Mouse (Mus musculus) 3134 (cell line): ENCODE data around the gene Gast.
A peak's percentile ranks its signal among the peaks of the same experiment; 100 is the strongest.
"Not testable (repeated sequence)": the region's sequence is repeated elsewhere in the genome, so short reads cannot be mapped to it uniquely, and the experiment has no call there.

Experiments used
- DNase-seq: peaks from one replicate; pipeline ENCODE4 v3.0.0-alpha.2; 2011; ENCODE audit warnings: low spot score; ENCODE audit not compliant: insufficient read length; ENCODE audit errors: extremely low read depth

The Gast gene

DNA sequence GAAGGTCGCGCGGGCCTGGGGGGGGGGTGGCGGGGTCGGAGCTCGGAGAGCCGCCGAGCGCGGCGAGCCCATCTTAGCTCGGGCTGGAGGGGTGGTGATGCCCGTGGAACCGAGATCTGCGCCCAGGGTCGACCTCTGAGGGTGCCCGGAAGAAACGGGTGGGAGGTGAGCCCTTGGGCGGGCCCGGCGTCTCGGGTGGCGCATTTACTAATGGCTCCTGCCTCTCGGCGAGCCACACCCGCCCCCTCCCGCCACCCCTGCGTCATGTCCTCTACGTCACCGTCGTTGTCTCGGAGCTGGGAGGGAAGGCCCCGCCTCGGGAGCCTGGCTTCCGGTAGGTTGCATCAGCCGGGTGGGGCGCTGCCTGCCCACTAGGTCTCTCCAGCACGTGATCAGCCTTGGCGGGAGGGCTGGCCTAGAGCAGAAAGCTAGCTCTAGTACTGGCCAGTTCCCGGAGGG, 14.0 kb upstream of the Gast start:
- DNase-seq = peak; percentile 98

DNA sequence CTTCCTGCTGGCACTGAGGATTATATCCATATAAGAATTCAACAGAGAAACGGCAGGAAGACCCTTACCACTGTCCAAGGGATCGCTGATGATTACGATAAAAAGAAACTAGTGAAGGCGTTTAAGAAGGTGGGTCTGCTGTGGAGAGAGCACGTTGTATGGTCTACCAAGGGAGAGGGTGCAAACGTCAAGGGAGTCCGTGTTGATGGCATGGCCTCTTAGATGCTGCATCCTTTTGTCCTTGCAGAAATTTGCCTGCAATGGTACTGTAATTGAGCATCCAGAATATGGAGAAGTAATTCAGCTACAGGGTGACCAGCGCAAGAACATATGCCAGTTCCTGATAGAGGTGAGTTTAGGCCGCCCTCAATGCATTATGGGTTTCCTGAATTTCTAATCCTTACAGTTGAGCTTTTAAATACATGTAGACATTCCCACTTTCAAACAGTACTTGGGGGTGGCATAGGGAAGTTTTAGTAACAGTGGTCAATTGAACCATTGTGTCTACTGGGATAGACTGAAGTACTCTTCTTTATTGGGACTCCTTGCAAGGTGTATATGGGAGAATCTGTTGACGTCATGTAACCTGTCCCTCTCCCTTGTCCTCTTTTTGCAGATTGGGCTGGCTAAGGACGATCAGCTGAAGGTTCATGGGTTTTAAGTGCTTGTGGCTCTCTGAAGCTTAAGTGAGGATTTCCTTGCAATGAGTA, 13.4 kb upstream of the Gast start:
- DNase-seq = not testable (repeated sequence)

DNA sequence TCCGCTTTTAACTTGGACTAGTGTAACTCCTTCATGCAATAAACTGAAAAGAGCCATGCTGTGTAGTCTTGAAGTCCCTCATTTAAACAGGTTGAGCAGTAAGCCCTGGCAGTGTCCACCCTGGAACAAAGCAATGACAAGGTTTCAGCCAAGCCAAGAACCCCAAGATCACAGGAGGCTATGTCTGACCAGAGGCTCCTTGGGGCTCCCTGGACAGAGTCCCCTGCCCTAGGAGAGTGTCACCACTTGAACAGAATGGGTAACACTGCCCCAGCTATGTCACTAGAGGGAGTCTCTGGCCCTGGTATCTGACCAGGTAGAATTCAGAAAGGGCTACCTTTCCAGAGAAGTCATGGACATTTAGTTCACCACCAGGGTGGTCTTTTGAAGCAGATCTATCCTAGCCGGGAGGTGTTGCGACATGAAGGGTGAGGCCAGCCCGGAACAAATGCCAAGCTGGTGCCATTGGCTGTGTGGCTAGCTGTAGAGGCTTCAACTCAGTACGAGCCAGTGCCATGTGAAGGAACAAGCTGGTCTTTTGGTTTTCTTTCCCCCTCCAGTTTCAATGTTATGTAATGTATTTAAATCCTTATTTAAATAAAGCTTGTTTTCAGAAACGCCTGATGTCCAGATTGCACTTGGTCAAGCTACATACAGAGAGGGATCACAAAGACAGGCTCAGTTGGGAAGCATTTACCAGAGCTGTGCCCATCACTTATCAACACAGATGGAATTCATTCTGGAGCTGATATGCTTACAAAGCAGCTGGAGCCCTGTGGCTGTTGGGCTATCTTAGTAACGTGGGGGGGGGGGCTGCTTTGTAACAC, 12.5 kb upstream of the Gast start:
- DNase-seq = peak; percentile 15

DNA sequence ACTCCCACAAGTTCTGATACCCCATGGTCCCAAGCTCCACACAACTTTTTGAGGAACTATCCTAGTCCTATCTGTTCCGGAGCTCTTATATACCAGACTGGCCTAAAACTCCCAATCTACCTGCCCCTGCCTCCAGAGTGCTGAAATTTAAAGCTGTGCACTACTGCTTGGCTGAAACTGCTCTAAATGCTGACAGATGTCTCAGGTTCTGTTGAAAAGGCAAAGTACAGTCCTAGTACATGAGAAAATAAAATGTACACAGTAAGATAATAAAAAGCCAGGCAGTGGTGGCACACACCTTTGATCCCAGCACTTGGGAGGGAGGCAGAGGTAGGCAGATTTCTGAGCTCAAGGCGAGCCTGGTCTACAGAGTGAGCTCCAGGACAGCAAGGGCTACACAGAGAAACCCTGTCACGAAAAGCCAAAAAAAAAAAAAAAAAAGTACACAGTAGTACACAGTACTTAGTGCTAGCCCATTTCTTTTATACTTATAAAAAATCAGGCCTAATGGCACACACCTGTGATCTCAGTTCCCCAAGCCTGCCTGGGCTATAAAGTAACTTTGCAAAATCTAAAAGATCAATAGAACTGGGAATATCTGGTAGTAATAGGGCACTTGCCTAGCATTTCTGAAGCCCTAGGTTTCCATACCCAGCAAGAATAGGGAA, 11.5 kb upstream of the Gast start:
- peak; percentile 39 for DNase-seq

DNA sequence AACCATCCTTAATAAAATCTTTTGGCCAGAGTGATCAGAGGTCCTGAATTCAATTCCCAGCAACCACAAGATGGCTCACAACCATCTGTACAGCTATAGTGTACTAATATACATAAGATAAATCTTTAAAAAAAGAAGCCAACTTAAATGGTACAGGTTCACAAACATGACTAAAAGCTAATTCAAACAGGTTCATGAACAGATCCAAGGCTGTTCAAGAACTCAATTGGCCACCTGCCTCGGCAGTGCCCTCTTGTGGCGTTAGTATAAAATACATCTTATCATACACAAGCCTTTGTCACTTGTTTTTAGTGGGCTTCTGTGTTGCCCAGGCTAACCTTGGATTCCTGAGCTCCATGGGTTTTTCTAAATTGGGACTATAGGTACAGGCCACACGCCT, 10.6 kb upstream of the Gast start:
- DNase-seq = peak; percentile 51

DNA sequence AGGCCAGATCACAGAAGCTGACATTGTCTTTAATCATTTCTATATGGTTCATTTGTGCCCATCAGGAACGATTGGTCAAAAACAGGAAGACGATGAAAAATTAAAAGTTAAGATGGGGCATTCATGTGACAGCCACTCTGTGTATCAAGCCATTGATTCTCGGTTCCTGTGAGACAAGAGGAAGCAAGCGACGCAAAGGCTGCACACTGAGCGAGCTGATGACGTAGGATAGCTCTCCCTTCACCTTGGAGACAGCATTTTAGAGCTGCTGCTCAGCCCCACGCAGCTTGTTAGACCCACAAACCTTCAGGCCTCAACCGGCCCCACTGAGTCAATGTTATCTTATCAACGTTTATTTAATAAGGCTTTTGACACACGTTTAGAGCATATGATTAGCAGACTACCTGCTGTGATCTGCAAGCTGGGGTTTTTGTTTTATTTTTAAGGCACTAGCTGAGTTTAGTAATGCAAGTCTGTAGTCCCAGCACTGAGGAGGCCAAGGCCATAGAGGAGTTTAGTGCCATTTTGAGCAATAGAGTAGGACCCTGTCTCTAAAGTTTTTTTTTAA, 9.1 kb upstream of the Gast start:
- DNase-seq = no peak

DNA sequence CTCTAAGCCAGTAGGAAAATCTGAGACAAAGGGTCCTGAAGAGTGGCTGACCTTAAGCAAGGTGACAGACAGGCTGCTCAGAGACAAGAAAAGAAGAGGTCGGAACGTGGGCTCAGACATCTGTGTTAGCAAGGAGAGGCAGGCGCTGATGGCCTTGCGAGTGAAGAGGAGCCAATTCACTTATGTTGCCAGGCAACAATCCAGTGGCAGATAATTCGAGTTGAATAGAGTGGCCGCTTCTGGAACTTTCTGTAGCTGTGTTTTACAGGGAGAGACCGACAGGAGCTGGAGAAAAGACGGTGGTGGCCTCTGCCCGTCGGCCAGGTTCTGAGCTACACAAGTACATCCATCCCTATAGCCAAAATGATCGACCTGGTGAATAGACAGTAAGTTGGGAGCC, 6.9 kb upstream of the Gast start:
- DNase-seq = no peak

DNA sequence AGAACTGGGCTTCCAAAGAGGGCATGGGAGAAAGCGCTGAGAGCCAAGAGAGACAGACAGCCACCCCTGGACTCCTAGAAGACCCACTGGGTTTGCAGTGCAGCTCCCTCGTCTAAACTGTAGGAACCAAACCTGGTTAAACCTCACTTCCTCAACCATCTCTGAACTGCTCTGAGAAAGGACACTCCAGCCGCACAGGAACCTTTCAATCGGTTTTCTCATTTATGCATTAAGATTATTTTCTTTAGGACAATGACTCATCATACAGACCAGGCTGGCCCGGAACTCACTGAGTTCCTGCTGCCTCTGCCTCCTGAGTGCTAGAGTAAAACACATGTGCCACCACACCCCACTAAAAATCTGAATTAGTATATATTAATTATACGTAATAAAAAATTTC, 6.4 kb upstream of the Gast start:
- DNase-seq = no peak

DNA sequence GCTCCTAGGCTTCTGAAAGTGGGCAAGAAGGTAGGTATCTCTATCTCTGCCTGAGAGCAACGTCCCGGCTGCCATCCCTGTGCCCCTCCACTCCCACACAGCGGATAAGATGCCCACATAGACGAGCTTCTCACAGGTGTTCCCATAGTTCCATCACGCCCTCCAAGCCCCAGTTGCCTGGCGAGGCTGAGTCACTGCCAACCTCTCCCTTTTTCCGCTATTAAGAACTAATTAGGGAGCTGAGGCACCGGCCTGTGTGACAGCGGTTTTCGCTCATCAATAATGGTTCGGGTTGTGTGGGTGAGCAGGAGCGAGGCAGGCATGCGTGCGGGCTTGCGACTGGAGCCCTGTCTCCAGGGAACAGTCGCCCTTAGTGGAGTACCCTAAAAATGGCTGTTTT, 4.0 kb upstream of the Gast start:
- DNase-seq = no peak

DNA sequence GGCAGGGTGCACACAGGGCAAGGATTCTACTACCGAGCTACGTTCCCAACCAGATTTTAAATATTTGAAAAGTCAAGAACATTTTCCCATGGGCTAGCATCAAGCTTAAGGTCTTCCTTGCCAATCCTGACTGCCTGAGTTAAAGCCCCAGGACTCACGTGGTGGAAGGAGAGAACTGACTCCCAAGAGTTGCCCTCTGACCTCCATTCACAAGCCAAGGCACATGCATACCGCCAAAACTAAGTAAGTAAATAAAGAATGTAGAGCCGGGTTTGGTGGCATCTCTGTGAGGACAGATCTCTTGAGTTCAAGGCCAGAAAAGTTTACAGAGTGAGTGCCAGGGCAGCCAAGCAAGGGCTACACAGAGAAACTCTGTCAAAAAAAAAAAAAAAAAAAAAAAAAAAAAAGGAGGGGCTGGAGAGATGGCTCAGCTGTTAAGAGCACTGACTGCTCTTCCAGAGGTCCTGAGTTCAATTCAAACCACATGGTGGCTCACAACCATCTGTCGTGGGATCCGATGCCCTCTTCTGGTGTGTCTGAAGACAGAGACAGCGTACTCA, 3.3 kb upstream of the Gast start:
- DNase-seq = not testable (repeated sequence)

DNA sequence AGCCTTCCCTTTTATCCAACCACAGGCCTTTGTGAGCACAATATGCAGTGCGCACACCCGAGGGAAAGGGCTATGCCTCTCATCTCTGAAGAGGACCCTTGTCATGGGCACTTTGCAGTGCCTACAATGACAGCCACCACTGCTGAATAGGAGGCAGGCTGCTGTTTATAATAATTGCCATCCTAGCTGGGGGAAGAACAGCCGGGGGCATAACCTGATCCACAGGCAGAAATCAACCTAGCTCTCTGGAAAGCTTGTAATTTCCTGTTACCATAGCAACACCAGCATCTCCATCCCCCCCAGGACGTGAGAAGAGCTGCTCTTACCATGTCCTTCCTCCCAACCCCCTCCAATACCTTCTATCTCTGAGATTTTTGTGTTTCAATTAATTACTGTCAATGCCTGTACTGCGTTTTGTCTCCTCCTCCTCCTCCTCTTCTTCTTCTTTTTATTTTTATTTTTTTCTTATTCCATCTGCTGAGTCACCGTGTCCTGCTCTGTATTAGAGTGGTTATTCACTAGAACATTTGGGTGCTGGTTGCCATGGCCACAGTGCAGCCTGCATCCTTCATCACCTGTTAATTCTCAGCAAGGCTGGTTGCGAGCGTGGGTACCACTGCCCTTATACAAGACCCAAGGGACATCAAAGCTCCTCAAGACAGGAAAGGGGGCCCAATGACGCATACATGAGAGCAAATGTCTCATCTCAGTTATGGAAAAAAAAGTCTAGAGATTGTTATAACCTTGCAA, 1.3 kb upstream of the Gast start:
- no peak for DNase-seq

DNA sequence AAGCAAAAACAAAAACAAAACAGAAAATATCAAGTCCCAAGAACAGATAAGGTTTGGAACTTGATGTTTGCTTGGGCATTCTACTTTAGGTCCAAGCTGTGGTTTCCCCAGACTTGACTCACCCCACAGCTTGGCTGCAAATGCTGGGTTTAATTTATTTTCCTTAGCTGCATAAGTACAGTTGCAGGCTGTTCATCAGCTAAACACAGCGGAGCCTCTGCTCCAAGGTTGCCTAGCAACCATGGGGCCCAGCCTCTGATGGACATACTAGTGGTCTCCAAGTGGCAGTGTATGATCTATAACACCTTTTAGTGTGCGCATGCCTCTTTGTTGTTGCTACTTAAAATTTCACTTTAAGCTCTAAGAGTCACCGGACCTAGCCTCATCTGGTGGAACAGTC, 1.5 kb downstream of the Gast start:
- peak; percentile 34 for DNase-seq

DNA sequence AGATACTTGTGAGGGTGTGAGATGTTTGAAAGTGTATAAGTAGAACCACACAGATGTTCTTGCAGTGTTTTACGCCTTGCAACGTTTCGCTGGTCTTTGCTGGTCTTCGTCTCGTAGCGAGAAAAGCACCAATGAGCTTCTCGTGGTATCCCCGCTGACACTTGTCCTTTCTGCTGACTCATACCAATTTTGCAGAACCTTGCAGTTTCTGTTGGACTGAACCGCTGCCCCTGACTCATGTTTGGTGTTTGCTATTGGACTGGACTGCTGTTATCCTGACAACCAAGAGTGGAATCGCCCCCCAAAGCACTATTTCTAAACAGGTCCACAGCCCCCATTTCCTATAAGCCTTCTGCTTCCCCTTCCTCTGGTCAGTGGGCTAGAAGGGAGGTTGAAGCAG, 10.1 kb downstream of the Gast start:
- DNase-seq = no peak

DNA sequence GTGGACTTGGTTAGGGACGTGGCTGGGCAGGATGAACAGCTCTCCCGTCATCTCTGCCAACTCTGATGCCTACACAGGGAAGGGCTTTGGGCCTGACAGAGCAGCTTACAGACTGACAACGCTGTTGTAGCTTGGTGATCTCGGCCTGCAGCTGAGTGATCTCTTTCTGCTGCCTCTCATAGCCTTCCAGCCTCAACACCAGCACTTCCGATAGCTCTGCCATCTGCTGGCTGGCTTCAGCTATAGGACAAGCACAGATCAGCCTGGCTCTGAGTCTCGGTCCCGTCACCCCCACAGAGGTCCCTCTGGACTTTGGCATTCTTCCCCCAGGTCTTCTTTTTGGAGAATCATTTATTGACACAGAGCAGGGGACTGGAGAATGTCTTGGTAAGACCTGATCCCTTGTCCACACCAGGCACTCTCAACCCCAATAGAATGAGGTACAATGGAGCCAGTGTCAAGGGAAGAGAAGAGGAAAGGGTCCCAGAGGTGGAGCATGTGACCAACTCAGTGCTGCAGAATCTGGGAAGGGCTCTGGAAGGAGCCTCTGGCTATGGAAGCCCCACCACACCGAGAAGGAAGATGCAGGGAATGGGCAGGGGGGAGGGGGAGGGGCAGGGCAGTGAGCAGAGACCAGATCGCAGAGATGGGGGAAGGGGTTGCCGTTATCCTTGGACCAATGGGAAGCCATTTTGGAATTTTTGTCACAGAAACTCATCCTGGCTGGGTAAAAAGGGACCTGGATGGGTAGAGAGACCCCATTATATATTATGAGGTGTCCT, 18.1 kb downstream of the Gast start:
- no peak for DNase-seq

DNA sequence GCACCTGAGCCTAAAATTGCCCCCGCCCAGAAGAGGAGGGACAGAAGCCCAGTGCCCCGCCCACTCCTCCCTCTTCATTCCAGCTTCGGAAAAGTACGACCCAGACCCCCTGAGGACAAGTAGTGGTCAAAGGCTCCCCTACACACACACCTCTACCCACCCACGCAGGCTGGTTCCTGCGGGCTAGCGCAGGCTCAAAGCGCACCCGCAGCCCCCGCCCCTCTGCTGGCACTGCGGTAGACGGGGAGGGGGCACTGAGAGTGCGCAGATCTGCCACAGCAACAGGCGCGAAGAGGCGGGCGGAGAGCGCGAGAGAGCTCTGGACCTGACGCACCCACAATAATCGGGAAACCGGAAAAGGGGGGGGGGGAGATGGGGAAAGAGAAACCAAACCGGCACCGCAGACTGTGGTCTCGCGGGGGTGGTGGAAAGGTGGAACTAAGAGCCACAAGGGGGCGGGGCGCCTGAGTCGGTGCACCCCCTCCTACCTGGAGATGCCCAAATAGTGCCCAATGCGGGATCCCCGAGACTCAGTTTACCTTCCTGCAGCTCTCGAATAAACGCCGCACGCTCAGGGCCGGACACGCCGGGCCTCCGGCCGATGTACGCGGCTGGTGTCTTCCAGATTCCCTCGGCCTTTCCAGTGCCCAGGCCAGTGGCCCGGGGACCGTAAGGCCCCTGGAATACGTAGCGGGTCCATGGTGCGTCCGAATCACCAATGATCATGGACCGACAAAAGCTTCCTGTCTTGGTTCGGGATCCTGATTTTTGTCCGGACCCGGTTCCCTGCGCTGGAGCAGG, 21.1 kb downstream of the Gast start:
- DNase-seq = peak; percentile 60

DNA sequence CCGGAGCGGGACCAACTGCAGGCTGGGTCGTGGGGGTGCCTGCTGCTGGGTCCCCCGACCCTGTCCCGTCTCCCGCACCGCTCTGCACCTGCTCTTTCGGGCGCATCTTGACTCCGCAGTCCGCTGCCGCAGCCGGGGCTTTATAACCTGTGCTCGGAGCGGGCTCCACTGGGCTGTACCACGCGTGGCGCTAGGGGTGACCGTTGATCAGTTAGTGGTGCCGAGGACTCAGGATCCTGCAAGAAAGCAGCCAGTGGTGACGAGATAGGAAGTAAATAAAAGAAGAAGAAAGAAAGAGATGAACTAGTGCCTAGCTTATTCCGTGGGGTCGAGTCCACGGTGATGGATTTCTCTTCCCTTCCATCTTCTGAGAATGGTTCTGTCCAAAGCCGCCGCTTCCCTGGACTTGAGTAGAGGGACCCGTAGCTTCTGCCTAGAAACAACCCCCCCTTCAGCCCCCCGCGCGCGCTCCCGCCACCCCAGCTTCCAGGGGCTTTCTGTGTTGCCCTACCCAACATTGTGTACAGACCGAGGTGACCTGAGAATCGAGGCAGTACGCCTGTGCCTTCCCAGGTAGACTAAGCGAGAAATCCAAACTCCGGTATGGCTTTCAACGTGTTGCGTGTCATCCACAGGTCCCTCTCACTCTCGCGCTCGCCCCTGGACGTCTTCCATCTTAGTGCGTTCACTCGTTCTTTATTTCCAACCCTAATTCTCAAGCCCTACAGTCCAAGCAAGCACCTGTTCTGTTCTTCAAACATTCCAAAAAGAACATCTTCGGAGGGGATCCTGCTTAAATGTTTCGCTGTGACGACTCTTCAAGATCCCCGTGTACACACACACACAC, 22.0 kb downstream of the Gast start, which contains the start of gene Hap1:
TSS of gene Hap1 (minus strand) at position 157 of the 847 bp plus-strand sequence.
- DNase-seq = peak; percentile 63

DNA sequence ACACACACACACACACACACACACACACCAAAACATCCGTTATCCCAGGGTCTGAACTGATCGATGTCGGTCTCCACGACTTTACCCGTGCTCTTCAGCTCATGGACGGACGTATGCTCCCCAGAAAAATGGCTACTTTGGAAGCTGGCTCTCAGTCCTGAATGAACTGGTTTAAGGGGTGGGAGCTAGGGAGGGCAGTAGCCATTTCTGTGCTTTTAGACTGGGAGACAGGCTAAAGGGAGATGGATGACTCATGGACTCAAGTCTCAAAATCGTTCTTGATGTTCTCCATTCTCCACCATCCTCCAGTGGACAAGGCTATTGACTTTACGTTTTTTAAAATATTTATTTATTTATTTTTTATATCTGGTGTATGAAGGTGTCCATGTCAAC, 22.6 kb downstream of the Gast start:
- no peak for DNase-seq

DNA sequence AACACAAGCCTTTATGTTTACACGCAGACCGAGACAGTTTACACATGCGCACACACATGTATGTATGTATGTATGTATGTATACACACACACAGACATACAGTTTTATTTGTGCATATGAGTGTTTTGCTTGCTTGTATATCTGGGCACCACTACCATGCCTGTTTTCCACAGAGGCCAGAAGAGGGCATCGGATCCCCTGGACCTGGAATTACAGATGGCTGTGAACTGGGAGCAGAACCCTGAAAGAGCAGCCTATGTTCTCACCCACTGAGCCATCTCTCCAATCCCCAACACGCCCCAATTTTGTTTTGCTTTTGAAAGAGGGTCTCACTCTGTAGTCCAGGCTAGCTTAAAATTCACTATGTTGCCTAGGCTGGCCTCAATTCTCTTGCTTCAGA, 23.2 kb downstream of the Gast start:
- DNase-seq = no peak
